Mouse (Mus musculus) ES-Bruce4 (cell line): ENCODE data around the gene 1700049E17Rik1. TPM values are rescaled to one million over a fixed set of nuclear protein-coding genes. Genes with fewer than 3 reads are reported as not detected.
"Not testable (repeated sequence)": the region's sequence is repeated elsewhere in the genome, so short reads cannot be mapped to it uniquely, and the experiment has no call there.

Experiments
- H3K27ac ChIP-seq: 2 replicates; pipeline ENCODE4 v1.5.1; 2012; ENCODE audit warnings: low read length, inconsistent platforms; ENCODE audit not compliant: insufficient read depth
- H3K27me3 ChIP-seq: 2 replicates; pipeline ENCODE4 v1.6.1; 2012; ENCODE audit warnings: mild to moderate bottlenecking, low read length, inconsistent platforms; ENCODE audit not compliant: control insufficient read depth, poor library complexity, insufficient read depth, severe bottlenecking
- H3K36me3 ChIP-seq: 2 replicates; pipeline ENCODE4 v1.6.1; 2012; ENCODE audit warnings: inconsistent platforms, mild to moderate bottlenecking, low read length, moderate library complexity; ENCODE audit not compliant: control insufficient read depth, poor library complexity, insufficient read depth, severe bottlenecking
- H3K4me1 ChIP-seq: one replicate; pipeline ENCODE4 v1.8.1; 2011; ENCODE audit warnings: low read length; ENCODE audit not compliant: control insufficient read depth, insufficient read depth
- H3K4me3 ChIP-seq: 2 replicates; pipeline ENCODE4 v1.5.1; 2011; ENCODE audit warnings: low read depth, mild to moderate bottlenecking, low read length
- H3K9ac ChIP-seq: 2 replicates; pipeline ENCODE4 v1.6.1; 2012; ENCODE audit warnings: low read depth, mild to moderate bottlenecking, inconsistent platforms; ENCODE audit not compliant: poor library complexity, severe bottlenecking
- H3K9me3 ChIP-seq: replicated peaks from 2 replicates; pipeline ENCODE4 v1.6.1; 2012; ENCODE audit warnings: mild to moderate bottlenecking, low read length, inconsistent platforms; ENCODE audit not compliant: control insufficient read depth, poor library complexity, insufficient read depth, severe bottlenecking
- polyA plus RNA-seq: library from polyadenylated mRNA; stranded (reverse); fragments of >200 nt; gene quantifications from 2 replicates; pipeline ENCODE4 v1.2.4, GENCODE M21; 2011; ENCODE audit warnings: low read depth; ENCODE audit not compliant: missing spikeins, insufficient read depth, insufficient read length

Gene 1700049E17Rik1
- polyA plus RNA-seq, result not detected in 2 replicates

GRCm38 (mm10) chr14:41924649-41925048, at the start of gene 1700049E17Rik1:
1700049E17Rik1 (plus strand) TSS chr14:41924949.
- H3K27me3 ChIP-seq, result not testable (repeated sequence)

GRCm38 (mm10) chr14:41907190-41907589, 17.6 kb upstream of the 1700049E17Rik1 start, which contains the start of gene Gm7980:
Gm7980 (minus strand) TSS chr14:41907290.
- H3K36me3 ChIP-seq, H3K4me1 ChIP-seq, H3K27ac ChIP-seq, H3K4me3 ChIP-seq, H3K27me3 ChIP-seq, H3K9ac ChIP-seq, H3K9me3 ChIP-seq: not testable (repeated sequence)

More at GRCm38 (mm10) chr14:41924649-41925048, at the start of gene 1700049E17Rik1:
- not testable (repeated sequence) for H3K9ac ChIP-seq, H3K9me3 ChIP-seq, H3K4me3 ChIP-seq, H3K36me3 ChIP-seq, H3K4me1 ChIP-seq, H3K27ac ChIP-seq

- not testable (repeated sequence) for H3K9ac ChIP-seq, H3K4me3 ChIP-seq, H3K27me3 ChIP-seq, H3K4me1 ChIP-seq, H3K9me3 ChIP-seq, H3K36me3 ChIP-seq, H3K27ac ChIP-seq
Observed at GRCm38 (mm10) chr14:41943695-41944094, 18.9 kb downstream of the 1700049E17Rik1 start, which contains the start of gene 1700024B05Rik. 1700024B05Rik (plus strand) TSS chr14:41943995.

- H3K27me3 ChIP-seq, H3K4me3 ChIP-seq, H3K36me3 ChIP-seq, H3K27ac ChIP-seq, H3K9ac ChIP-seq, H3K9me3 ChIP-seq, H3K4me1 ChIP-seq: not testable (repeated sequence)
Observed at GRCm38 (mm10) chr14:41964095-41964494, 39.3 kb downstream of the 1700049E17Rik1 start.

GRCm38 (mm10) chr14:41967827-41968226, 43.1 kb downstream of the 1700049E17Rik1 start, which contains the start of gene Gm6401:
Gm6401 (minus strand) TSS chr14:41967927.
- not testable (repeated sequence) for H3K4me1 ChIP-seq, H3K36me3 ChIP-seq, H3K27me3 ChIP-seq, H3K27ac ChIP-seq, H3K9ac ChIP-seq, H3K4me3 ChIP-seq, H3K9me3 ChIP-seq

- H3K9ac ChIP-seq, H3K27me3 ChIP-seq, H3K9me3 ChIP-seq, H3K36me3 ChIP-seq, H3K4me1 ChIP-seq, H3K4me3 ChIP-seq, H3K27ac ChIP-seq: not testable (repeated sequence)
Observed at GRCm38 (mm10) chr14:41968596-41968995, 43.8 kb downstream of the 1700049E17Rik1 start.

Other genes with a start within 250 kb of the 1700049E17Rik1 start
- not detected in 2 replicates for gene Gm8068, start 223.1 kb upstream of the 1700049E17Rik1 start, polyA plus RNA-seq
- not detected in 2 replicates for gene Gm7929, start 174.3 kb upstream of the 1700049E17Rik1 start, polyA plus RNA-seq
- not detected in 2 replicates for gene Gm47189, start 152.5 kb upstream of the 1700049E17Rik1 start, polyA plus RNA-seq
- not detected in 2 replicates for gene Gm7980, start 17.7 kb upstream of the 1700049E17Rik1 start, polyA plus RNA-seq
- 0.55 TPM in 1 of 2 replicates, not detected in the other for gene 1700024B05Rik, start 19.0 kb downstream of the 1700049E17Rik1 start, polyA plus RNA-seq
- gene Gm6401, start 43.0 kb downstream of the 1700049E17Rik1 start, polyA plus RNA-seq, result not detected in 2 replicates
- gene Gm3543, start 58.4 kb downstream of the 1700049E17Rik1 start, polyA plus RNA-seq, result not detected in 2 replicates
- not detected in 2 replicates for gene Gm7951, start 192.4 kb downstream of the 1700049E17Rik1 start, polyA plus RNA-seq
- gene Gm17027, start 237.7 kb downstream of the 1700049E17Rik1 start, polyA plus RNA-seq, result not detected in 2 replicates